Mouse (Mus musculus): ENCODE results near the gene Kcnq1.

Kcnq1 gene

GRCm38 (mm10) chr7:143273747-143274146, 167.6 kb downstream of the Kcnq1 start:
- DNase-seq (ENCODE audit: low read depth, low spot score), result no peak

- no peak for DNase-seq (ENCODE audit: low read depth, low spot score)
Observed at GRCm38 (mm10) chr7:143275030-143275429, 168.9 kb downstream of the Kcnq1 start.

DNA sequence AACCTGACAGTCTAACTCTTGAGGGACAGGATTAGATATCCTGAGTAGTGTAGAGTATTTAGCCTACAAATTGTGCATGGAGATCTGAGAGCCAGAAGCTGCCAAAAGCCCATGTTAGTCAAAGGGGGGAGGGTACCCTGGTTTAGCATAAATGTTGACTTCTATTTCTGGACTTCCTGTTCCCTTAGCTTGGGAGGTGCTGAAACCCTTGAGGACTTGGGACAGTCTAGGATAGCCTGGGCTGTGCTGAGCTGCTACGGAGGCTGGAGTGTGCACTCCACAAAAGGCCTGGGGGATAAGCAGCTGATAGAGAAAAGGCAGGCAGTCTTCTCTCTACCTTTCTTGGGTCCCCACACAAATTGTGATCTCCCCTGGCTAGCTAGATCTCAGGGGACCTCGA, 177.5 kb downstream of the Kcnq1 start:
- DNase-seq (ENCODE audit: low read depth, low spot score), result no peak

DNA sequence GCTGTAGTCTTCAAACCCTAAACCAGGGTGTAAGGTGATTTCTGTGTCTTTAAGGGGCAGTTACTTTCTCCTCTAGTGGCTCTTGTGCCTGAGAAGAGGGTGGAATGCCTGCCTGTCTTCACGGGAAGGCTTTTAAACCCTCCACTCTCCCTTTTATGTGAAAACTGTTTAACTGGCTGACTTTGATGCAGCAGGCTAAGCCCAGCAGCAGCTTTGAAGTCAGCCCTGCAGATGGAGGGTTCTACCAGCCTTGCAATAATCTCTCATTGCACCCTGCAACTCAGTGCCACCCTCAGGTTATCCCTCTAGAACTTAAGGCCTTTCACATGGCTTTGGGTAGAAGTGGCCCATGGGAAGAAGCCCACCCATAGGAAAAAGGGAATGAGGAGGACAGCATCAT, 178.7 kb downstream of the Kcnq1 start:
- no peak for DNase-seq (ENCODE audit: low read depth, low spot score)

GRCm38 (mm10) chr7:143285440-143285839, 179.3 kb downstream of the Kcnq1 start:
- DNase-seq (ENCODE audit: low read depth, low spot score), result no peak

DNA sequence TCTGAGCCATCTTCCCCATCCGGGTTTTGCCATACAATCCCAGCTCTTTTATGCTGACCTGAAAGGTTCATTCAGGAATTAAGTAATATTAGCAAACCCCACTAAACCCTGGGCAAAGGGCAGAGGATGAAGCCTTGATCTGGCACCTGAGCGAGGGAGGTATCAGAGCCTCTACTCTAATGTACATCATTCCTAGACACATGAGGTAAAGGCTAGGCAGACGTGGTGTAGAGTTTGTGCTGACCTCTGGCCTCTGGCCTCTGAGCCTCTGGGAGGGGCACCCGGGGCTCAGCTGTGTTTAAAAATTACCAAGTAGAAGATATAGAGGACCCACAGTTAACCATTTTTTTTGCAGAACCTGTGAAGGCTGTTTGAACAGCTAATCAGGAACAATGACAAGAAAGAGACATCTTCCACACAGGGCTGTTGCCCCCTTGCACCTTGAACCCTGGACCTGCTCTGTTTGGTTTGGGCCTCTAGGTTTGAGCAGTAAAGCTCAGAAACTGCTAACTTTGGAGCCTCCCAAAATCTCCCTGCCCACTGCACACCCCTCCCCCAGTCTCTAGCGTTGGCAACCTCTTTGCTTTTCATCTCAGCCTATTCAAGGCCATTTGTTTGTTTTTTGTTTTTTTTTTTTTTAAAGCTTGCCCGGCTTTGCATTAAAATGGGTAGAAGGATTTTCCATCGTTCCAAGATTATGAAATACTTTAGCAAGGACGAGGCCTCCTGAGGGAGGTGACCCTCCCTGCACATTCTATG, 180.5 kb downstream of the Kcnq1 start:
- DNase-seq (ENCODE audit: low read depth, low spot score), result no peak

DNA sequence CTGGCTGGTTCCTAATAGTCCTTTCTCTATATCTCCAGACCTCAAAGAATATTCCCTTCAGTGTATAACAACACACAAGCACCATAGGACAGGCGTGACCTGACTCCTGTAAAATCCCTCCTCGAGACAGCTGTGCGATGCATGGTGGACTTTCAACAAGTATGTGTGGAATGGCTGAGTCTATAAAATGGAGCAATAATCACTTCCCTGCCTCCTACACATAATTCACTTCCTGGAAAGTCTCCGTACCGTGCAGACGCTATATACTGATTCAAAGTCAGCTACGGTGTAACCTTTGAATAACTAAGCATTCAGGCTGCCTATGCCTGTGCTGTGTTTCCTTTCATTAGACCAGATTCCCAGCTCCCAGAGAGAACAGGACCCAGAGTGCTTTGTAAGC, 182.0 kb downstream of the Kcnq1 start:
- no peak for DNase-seq (ENCODE audit: low read depth, low spot score)

GRCm38 (mm10) chr7:143289082-143289849, 183.1 kb downstream of the Kcnq1 start:
- DNase-seq (ENCODE audit: low read depth, low spot score), result no peak

DNA sequence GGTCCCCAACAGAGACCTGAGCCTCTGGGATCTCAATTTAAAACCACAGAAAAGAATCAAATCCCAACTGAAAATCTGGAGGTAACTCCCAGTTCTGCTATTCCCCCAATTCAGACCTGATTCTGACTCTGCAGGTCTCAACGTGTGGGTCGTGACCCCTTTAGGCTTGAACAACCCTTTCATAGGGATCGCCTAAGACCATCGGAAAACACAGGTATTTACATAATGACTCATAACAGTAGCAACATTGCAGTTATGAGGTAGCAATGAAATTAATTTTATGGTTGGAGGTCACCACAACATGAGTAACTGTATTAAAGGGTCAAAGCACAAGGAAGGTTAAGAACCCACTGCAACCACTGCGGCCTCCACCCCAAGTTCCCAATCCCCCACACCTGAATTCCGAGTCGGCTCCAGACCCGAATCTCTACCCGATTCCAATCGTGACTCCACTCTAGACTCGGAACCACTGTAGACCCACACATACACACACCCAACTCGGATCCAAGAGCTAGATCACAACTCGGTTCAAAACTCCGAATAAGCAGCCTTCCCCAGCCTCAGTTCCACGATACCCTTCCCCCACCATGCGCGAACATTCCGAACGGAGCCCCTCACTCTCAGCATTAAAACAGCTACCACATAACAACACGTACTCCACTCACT, 188.7 kb downstream of the Kcnq1 start:
- DNase-seq (ENCODE audit: low read depth, low spot score), result peak; percentile 19

DNA sequence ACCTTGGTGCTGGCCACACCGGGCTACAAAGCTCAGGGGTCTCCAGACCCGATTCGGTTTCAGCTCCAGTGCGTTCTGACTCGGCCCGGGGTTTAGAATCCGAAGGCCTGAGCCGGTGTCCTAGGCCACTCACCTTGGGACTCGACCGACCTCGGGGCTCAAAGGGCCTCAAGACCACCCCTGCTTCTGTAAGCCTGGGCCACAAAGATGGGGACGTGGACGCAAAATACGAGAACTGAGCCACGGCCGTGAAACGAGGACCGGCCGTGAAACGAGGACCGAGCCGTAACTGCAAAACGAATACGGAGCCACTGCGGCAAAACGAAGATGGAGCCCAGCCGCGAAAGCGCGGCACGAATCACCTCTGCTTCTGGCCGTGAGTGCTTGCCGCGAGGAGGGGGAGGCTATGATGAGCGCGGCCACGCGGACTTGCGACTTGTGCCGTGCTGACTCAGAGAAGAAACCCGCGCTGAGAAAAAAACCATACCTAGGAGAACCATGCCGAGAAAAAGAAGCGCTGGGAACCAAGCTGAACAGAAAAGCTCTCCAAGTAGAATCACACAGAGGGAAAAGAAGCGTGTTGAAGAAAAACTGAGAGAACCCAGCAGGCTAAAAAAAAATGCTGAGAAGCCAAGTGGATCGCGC, 189.3 kb downstream of the Kcnq1 start:
- DNase-seq (ENCODE audit: low read depth, low spot score), result peak; percentile 68

DNA sequence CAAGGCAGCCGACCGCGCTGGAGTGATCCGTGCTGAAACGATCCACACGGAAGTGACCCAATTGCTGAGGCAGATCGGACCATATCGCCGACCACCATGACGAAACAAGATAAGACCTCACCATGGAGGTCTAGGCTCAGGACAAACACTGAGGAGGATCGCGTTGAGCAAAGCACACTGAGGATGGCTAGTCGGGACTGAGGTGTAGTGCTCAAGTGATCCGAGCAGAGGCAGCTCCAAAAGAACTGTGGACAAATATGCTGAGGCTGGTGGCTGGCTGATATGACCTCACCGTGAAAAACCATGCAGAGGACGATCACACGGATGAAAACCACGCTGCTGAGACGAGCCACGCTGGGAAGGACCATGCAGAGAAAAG, 189.8 kb downstream of the Kcnq1 start:
- DNase-seq (ENCODE audit: low read depth, low spot score), result no peak

DNA sequence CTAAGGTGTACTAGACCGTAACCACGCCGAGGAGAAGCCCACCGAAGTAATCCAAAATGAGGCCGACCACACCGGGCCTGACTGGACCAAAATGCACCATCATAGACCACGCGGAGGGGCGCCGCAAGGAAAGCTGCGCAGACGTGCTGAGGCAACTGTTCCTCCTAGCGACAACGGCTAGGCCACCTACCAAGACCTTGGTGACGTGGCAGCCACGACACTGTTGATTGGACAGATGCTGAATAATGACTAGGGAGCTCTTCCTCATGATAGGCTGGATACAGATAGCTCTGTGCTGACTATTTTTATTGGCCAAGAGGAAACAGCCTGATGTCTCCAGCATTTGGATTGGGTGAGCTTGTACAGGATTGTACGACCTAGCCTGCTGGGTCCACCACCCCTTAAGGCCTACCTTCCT, 190.2 kb downstream of the Kcnq1 start:
- DNase-seq (ENCODE audit: low read depth, low spot score), result peak; percentile 94

DNA sequence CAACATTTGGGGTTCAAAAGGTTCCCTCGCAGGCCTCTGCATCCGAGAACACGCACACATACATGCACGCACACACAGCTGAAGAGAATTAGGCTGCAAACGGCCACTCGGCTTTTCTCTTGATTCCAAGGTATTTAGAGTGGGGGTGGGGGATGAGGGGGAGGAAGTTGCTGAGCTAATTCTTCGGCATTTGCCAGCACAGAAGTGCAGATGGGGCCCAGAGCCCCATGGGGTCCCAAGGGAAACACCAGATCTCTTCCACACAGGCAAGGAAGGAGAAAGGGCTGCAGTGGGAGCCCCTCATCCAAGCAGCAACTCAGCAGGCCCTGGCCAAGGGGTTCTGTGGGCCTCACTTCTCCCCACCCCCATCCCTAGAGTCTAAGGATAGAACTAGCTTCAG, 193.9 kb downstream of the Kcnq1 start:
- no peak for DNase-seq (ENCODE audit: low read depth, low spot score)

GRCm38 (mm10) chr7:143300681-143301080, 194.5 kb downstream of the Kcnq1 start:
- no peak for DNase-seq (ENCODE audit: low read depth, low spot score)

DNA sequence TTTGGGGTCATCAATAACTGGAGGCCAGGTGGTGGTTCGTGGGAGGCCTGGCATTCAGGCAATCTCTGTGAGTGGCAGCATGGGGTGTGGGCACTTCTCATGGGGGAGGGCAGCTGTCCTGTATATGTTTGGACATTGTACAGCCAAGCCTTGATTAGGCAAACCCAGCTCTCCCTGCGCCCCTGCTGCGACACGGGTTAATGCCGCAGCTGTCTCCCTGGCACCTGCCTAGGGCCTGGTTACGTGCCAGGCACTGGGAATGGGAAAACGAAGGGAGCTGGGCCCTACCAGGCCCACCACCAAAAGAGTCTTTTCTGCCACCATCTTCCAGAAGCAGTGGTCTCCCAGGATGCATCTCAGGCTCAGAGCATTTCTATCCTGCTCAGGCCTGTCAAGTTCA, 196.0 kb downstream of the Kcnq1 start:
- no peak for DNase-seq (ENCODE audit: low read depth, low spot score)

GRCm38 (mm10) chr7:143302593-143303238, 196.6 kb downstream of the Kcnq1 start:
- DNase-seq (ENCODE audit: low read depth, low spot score), result no peak

GRCm38 (mm10) chr7:143303557-143303956, 197.4 kb downstream of the Kcnq1 start:
- DNase-seq (ENCODE audit: low read depth, low spot score), result no peak

GRCm38 (mm10) chr7:143305808-143306207, 199.6 kb downstream of the Kcnq1 start:
- no peak for DNase-seq (ENCODE audit: low read depth, low spot score)

- DNase-seq (ENCODE audit: low read depth, low spot score), result no peak
Observed at GRCm38 (mm10) chr7:143308001-143308400, 201.8 kb downstream of the Kcnq1 start.

DNA sequence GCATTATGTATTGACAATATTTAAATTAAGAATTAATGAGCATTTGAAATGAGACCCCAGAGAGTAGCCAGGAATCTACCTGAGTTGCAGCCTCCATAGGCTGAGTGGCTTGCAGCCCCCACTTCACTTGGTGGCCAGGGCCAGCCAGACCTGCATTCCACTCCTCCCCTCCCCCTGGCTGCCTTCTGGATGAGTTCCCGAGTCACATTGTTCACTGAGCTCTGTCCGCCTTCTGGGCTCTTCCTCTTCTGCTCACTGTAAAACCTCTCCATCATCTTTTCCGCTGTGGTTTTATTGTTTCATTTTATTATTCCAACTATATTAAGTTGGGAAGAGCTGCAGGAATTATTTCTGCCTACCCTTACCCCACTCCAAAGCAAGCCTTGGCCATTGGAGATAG, 204.1 kb downstream of the Kcnq1 start:
- no peak for DNase-seq (ENCODE audit: low read depth, low spot score)

- DNase-seq (ENCODE audit: low read depth, low spot score), result no peak
Observed at GRCm38 (mm10) chr7:143310847-143311246, 204.7 kb downstream of the Kcnq1 start.

- DNase-seq (ENCODE audit: low read depth, low spot score), result no peak
Observed at GRCm38 (mm10) chr7:143311471-143311870, 205.3 kb downstream of the Kcnq1 start.
